Mouse (Mus musculus): ENCODE measurements around the gene Ube2cbp.

Gene Ube2cbp

DNA sequence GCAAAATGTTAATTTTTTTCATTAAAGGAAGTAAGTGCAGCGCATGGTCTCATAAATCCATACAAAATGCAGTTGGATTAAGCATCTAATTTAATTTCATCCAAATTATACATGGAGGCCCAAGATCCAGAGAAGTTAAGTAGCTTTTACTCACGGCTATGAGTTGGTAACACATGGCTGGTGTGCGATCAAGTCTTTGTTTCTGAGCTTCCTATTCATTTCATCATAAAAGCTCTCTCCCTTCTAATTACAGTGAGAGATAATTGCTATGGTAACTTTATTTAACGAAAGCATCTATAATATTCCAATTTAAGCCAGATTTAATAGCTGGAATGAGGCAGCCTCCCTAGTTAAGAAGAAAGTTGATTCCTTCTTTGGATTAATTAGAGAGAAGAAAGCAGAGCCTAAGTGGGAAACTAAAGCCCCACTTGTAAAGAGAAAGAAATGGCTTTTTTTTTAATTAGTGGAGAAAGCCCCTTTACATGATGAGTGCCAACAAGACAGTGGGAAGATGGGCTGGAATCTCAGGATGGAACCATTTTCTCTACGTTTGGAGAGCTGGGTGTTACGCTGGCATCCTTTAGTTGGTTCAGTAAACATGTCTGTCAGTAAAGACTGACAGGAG lies 145.1 kb downstream of the Ube2cbp start:
- DNase-seq (ENCODE audit: low read depth): no peak

DNA sequence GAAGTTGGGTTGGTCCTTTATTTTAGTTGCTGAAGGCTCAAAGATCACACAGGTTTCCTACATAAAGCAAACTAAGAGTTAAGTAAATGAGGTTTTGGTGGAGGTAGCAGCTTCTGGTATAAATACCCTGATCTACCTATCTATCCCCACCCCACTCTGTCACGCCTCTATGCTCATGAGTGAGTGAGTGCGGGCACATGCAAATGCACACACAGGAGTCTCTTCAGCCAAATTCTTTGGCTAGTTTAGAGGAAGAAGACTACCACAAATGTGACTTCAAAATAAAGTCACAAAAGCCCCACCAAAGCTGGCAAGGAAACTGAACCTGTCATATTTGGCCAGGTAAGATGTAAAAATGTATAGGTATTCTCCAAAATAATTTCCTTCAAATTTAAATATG lies 149.1 kb downstream of the Ube2cbp start:
- no peak for DNase-seq (ENCODE audit: low read depth)

DNA sequence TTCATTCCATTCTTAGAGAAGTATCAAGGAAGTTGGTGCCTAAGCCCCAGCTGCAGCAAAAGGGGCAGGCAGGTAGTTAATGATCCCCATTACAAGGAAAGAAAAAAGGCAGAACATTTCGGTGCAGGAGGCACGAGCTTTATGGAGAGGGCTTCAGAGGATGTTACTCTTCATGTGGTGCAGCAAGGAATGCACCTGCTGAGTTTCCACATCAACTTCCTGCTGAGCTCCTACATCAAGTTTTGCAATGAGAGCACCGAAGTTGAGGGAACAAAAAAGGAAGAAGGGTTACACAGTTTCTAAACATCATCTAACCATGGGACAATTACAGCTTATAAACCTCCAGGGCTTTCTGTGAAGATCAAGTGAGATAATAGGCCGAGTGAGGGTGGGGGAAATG lies 156.1 kb downstream of the Ube2cbp start:
- DNase-seq (ENCODE audit: low read depth): no peak

DNA sequence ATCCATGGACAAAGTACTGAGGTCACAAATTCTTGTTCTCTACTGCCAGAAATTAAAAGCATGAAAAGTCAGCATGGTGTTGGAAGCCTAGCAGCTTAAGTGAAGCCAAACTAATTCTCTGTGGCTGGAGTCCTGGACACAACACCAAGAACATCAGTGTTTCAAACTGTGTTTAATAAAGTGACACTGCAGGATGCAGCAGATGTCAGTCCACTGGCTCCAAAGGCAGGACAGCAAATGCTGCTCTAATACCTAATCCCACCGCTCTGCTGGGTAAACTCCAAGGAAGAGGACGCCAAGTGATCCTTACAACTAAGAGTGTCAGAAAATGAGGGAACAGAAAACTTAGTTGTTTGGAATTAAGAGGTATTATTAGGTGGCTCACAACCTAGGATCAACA lies 158.2 kb downstream of the Ube2cbp start:
- no peak for DNase-seq (ENCODE audit: low read depth)

DNA sequence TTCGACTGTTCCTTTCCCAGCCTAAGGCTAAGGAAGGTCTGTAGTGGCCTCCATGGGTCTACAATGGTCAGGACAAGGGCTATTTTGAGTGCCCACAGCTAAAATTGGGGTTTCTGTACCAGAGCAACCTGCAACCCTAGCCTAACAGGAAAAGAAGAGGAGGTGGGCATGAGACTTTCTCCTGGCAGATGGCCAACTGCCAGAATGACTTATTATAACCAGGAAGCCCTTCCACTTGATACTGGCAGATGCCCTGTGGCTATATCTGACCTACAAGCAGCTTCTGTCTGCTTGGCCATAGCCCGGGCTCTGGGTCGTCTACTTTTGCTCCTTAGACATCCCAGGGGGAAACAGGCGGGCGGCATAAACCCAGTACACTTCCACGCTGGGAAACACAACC lies 163.3 kb downstream of the Ube2cbp start:
- DNase-seq (ENCODE audit: low read depth): no peak

DNA sequence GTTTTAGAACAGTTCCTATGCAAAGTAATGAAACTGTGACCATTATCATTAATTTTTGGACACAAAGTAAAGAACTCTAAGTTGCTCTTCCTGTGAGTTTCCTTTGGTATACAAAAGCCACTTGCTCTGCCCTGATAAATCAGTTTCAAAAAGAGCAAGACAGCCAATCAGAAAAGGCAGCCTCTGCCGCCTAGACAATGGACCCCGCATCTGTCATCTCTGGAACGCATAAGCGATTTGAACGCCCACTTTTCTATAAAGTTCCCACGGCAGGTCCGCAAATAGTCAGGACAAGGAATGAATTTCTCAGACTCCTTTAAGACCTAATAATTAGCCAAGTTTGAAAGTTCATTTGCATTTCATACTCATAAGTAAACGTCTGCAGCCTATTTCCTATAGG lies 166.2 kb downstream of the Ube2cbp start:
- DNase-seq (ENCODE audit: low read depth): no peak

DNA sequence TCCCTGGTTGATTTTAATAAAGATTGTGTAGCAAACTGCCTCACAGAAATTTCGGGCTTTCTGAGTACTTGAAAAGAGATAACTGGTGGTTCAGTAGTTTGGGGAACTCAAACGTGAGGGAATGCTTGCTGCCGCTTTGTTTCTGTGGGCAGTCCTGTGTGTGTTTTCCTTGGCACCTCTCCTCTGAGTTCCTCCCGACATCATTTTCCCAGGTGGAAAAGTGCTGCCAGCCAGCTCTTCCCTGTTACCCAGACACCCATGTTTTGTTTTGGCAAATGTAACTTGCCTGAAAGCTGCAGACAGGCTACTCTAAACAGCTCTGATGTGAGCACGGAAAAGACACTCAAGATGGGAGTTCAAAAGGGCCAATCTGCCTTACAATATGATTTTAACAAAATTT lies 166.6 kb downstream of the Ube2cbp start:
- no peak for DNase-seq (ENCODE audit: low read depth)

DNA sequence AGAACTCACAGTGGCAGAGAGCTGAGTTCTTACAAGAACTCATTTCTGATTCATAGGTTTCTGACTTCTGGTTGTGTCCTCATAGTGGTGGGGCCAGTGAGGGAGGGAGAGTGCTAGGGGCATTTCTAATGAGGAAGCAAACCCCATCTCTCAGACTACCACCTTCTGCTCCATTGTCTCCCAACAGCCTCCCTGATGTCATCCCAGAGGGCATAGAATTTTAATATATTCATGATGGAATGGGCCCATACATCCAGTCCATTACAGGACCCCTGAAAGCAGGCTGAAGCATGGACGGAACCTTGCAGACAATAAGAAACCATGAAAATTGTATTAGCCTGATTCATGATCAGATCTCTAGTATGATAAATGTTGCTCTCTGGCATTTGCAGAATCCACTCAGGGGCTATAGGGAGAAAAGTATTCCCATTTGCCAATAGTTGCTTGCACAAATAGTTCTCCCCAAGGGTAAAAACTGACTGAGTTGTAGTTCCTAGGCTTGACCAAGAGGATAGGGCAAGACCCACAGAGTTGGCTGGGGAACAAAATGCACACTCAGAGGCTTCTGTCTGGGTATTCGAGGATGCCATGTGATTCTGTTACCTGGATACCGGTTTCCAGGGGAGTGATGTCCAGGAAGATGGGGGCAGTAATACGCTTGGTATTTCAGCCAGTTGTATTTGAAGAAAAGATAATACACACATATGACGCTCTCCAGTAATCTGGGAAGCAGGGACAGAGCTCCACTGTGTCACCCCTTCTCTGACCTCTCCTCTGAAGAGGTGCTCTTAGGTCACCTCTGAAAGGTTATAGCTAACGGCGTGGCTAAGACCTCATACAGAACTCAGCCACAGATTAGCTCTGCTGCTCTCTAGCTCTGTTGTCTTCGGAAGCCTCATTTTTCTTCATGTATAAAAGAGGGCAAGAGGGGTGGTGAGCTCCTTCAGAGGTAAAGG lies 167.8 kb downstream of the Ube2cbp start:
- DNase-seq (ENCODE audit: low read depth): no peak

DNA sequence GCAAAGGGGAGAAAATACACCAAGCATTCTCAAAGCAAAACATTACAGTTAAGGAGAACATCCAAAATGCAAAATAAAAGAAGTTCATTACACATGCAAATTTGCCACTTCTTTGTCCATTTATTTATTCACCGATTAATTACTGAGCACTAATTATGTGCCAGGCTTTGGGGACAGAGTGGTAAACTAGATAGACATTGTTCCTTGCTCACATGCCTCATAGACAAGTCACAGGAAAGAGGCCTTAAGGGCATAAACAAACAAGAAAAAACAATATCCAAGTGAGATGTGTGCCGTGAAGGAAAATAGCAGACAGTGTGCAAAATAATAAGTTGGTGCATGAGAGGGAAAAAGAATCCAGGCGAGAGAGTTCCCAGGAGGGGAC lies 177.2 kb downstream of the Ube2cbp start:
- DNase-seq (ENCODE audit: low read depth): no peak

DNA sequence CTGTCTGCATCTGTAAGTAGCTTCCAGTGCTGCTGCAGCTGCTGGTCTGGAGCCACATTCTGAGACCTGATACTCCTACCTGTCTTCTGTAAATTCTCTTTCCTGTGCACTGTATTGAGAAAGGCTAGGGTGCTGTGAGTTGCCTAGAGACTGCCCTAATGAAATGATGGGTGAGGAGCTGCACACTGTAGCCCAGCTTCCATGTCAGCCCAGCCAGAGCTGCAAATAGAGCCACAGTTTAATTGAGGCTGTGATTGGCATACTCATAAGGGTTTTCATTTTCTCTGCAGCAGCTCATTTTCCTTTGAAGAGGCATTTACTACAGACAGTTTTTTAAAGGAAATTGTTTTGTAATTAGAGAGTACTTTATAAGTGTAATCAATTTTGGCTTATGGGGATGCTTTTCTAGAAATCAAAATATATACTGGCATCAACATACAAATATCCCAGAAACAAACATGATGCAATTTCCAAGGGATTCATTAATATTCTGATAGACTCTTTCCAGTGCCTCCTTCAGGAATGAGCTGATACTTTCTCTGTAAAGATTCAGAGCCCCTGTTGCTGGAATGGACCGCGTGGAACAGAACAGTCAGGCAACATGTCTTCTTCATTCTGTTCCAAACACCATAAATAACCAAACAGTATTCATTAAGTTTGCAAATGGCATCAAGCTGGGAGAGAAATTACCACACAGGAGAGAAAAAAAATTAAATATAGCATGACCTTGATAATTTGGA lies 177.8 kb downstream of the Ube2cbp start:
- no peak for DNase-seq (ENCODE audit: low read depth)

DNA sequence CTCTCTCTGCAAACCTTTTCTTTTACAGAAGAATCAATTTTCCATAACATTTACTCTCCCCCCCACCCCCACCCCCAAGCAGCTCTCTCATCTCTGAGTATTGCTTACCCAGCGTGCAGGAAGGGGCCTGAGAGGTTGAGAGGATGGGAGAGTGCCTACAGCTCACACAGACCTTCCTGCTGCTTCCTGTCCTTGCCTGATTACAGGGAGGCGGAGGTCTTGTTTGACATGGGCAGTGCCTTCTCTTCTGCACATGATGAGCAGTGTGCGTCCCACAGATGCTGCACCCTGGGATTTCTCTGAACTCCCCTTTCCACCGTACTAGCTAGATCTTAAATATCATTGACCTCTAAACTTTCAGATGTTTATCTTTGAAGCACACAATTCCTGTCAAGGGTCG lies 182.2 kb downstream of the Ube2cbp start:
- DNase-seq (ENCODE audit: low read depth): no peak

DNA sequence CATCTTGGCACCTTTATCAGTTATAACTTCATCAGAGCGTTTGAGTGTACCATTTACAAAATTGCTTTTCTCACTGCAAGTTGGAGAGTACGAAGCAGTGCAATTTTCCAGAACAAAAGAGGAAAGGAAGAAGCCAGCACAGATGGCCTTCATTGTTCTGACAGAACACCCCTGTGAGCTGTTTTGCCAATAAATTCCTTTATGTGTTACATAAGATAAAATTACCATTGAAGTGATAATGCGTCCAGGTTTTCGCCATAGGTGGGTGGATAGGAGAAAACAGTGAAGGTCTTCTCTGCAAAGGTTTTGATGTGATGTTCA lies 183.6 kb downstream of the Ube2cbp start:
- no peak for DNase-seq (ENCODE audit: low read depth)

DNA sequence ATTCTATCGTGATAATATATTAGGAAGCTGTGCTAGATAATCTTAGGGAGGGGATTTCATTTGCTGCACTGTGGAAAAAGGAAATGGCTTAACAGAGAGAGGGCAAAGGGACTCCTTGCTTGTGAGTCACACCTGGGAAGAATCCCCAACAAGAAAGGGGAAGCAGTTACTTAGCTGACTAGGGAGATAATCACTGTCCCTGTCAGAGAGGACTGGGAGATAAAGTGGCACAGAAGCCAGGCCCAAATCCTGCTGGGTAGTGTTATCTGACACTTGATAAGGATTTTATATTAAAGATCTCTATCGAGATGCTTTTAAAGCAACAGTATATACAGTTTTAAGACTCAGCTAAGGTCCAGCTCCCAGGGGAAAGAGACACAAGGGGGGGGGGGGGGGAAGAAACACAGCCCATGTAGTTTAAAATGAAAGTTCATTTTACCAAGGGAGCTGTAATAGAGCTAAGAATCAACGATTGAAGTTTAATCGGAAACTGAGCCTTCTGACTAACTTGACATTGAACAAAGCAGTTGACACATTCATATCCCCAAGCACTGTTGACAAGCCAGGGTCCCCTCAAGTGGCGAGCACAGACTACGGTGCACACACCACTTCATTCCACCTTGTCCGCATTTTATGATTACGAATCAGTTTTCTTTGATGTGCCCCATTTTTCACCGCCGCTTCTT lies 184.1 kb downstream of the Ube2cbp start:
- DNase-seq (ENCODE audit: low read depth): no peak

DNA sequence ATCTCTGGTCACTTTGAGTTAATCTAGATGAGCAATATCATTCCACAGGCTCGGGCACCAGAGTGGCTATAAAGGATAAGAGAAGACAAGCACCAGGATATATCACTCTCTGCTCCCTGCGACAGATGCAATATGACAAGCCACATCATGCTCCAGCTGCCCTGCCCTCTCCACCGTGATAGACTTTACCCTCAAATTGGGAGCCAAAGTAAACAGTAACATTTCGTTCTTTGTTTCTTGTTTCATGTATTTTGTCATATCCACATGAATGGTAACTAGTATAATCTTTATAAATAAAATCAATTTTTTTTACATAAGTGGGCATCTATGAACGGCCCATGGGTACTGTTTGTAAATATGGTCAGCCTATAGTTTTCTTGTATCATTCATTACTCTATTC lies 195.2 kb downstream of the Ube2cbp start:
- no peak for DNase-seq (ENCODE audit: low read depth)

DNA sequence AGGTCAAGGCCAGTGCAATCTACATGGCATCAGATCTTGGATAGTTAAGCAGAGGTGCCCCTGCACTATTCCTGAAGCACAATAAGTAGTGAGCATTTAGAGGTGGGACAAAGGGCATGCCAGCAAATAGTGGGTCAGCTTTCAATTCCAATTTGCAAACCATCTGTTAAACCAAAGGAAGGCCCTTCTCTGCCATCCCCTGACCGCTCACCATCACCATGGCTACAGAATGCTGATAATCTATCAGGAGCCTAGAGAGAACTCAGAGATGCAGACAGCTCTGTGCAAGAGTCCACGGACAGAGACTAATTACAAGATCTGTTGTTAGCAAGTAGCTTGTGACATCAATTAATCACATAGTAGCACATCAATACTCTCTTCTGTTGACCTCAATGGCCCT lies 198.1 kb downstream of the Ube2cbp start:
- no peak for DNase-seq (ENCODE audit: low read depth)
